Mouse (Mus musculus) effector memory CD4-positive, alpha-beta T cell, adult 5 months (primary cell): ENCODE measurements around the gene Hace1. TPM values are rescaled to one million over a fixed set of nuclear protein-coding genes. Genes with fewer than 3 reads are reported as not detected.

Source experiments
- polyA plus RNA-seq: library from polyadenylated mRNA; unstranded; fragments of 100-300 nt; shearing (Covaris generic); gene quantifications from one replicate; pipeline ENCODE4 v1.2.1, GENCODE M21; 2017

Gene Hace1
- 25.4 TPM for polyA plus RNA-seq

GRCm38 (mm10) chr10:45577731-45578297 lies at the start of gene Hace1:
Gene Hace1 (plus strand): TSS chr10:45577829.

Other genes with a start within 250 kb of the Hace1 start
- not detected for gene Bves, start 242.1 kb upstream of the Hace1 start, polyA plus RNA-seq
- not detected for gene Lin28b, start 91.4 kb upstream of the Hace1 start, polyA plus RNA-seq